8 mouse cellular contexts compared by ENCODE assay signal in the genomic region with DNA sequence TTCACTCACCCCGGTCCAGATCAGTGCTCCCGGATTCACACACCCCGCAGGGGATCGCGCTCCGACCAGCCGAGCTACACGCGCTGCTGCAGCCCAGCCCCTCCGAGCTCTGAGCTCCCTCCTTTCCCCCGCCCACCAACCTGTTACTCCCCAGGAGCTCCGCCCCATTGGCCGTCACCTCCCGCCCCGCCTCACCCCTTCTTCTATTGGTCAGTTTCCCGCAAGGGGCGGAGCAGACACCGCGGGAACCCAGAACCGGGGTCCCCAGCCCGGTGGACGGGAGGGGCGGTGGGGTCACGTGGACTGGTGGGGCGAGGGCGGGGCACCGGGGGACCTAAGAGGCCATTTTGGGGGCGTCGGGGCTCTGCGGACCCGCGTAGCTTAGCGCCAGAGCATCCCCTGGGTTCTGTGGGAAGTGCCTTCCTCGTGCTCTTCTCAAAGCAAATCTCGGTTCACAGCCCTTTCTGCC. TPM values are rescaled to one million over a fixed set of nuclear protein-coding genes. Genes with fewer than 3 reads are reported as not detected.
A peak's percentile ranks its signal among the peaks of the same experiment; 100 is the strongest.
DNase-seq lines count a peak whose midpoint lies in the region; ATAC-seq and TF ChIP-seq lines count a peak whose summit lies in the region.

A gene (minus strand): TSS at position 126 of the 469 bp plus-strand sequence.

- H3K9me3 ChIP-seq in E14TG2a.4 (ENCODE audit: low read length) = peaks cover 9% of the 10 kb centered on the region
- H3K9me3 ChIP-seq in forebrain, embryonic 14.5 days (replicated peaks; ENCODE audit: control insufficient read depth, low read length) = no peaks in the 10 kb centered on the region
- no peaks in the 10 kb centered on the region for H3K9me3 ChIP-seq in liver, embryonic 16.5 days (replicated peaks; ENCODE audit: control insufficient read depth, low read length)
- no peaks in the 10 kb centered on the region for H3K9me3 ChIP-seq in neural tube, embryonic 13.5 days

- H3K27me3 ChIP-seq in E14TG2a.4 (ENCODE audit: insufficient read depth, low read length) = peaks cover 29% of the 10 kb centered on the region
- no peaks in the 10 kb centered on the region for H3K27me3 ChIP-seq in forebrain, embryonic 14.5 days (replicated peaks; ENCODE audit: control insufficient read depth, insufficient read depth, low read length)
- peaks cover 26% of the 10 kb centered on the region for H3K27me3 ChIP-seq in liver, embryonic 16.5 days (ENCODE audit: control insufficient read depth, insufficient read depth, low read depth, low read length)
- H3K27me3 ChIP-seq in neural tube, embryonic 13.5 days = no peaks in the 10 kb centered on the region; the same call in 1 of the 2 replicates

- under 1% methylated on average over 32 of the region's 35 CpGs for WGBS in forebrain, embryonic 14.5 days
- WGBS in large intestine, adult 2 months = under 1% methylated on average over 35 of the region's 35 CpGs
- under 1% methylated on average over 32 of the region's 35 CpGs for WGBS in liver, embryonic 16.5 days (ENCODE audit: insufficient replicate concordance)
- under 1% methylated on average over 35 of the region's 35 CpGs for WGBS in neural tube, embryonic 13.5 days

- peak; percentile 84 for ATAC-seq in cerebellum, adult (ENCODE audit: insufficient number of reproducible peaks, low FRiP score, low TSS enrichment)
- peak; percentile 94 for ATAC-seq in forebrain, embryonic 14.5 days
- peak; percentile 75 for ATAC-seq in liver, embryonic 16.5 days (ENCODE audit: low read depth)
- peak; percentile 93 for ATAC-seq in neural tube, embryonic 13.5 days (ENCODE audit: low read depth)

- peak within 1 kb of the TSS; percentile 80 for H3K27ac ChIP-seq in forebrain, embryonic 14.5 days (ENCODE audit: low read depth, low read length)
- H3K27ac ChIP-seq in liver, embryonic 16.5 days (ENCODE audit: low read length) = 0 out of 2 replicates have a peak within 1 kb of the TSS, but pooled peaks have one; percentile 25
- H3K27ac ChIP-seq in neural tube, embryonic 13.5 days (replicated peaks) = peak within 1 kb of the TSS; percentile 87

- H3K4me3 ChIP-seq in E14TG2a.4 (replicated peaks; ENCODE audit: low read length) = peak within 1 kb of the TSS; percentile 90
- H3K4me3 ChIP-seq in forebrain, embryonic 14.5 days (ENCODE audit: low read depth, low read length) = peak within 1 kb of the TSS; percentile 49
- H3K4me3 ChIP-seq in liver, embryonic 16.5 days (ENCODE audit: low read depth, low read length) = peak within 1 kb of the TSS; percentile 62
- H3K4me3 ChIP-seq in neural tube, embryonic 13.5 days = peak within 1 kb of the TSS; percentile 50

- DNase-seq in forebrain, embryonic 14.5 days (ENCODE audit: low spot score) = peak; percentile 98
- peak; percentile 88 for DNase-seq in heart, postnatal 14 days
- DNase-seq in large intestine, adult 2 months (ENCODE audit: low read depth, low spot score) = no peak
- peak; percentile 85 for DNase-seq in telencephalon, adult 2 months (ENCODE audit: low read depth, low spot score)

- peaks cover 49% of the 10 kb centered on the region for H3K4me1 ChIP-seq in E14TG2a.4 (replicated peaks; ENCODE audit: low read depth, low read length)
- peaks cover 7% of the 10 kb centered on the region; the same call in 1 of the 2 replicates for H3K4me1 ChIP-seq in forebrain, embryonic 14.5 days (ENCODE audit: control insufficient read depth, insufficient read depth, low read length)
- H3K4me1 ChIP-seq in liver, embryonic 16.5 days (ENCODE audit: control insufficient read depth, low read depth, low read length) = peaks cover 6% of the 10 kb centered on the region
- peaks cover 14% of the 10 kb centered on the region; the same call in 1 of the 2 replicates for H3K4me1 ChIP-seq in neural tube, embryonic 13.5 days (replicated peaks)

- H3K4me2 ChIP-seq in forebrain, embryonic 14.5 days (ENCODE audit: low read length) = peak within 1 kb of the TSS; percentile 86
- peak within 1 kb of the TSS; percentile 81 for H3K4me2 ChIP-seq in liver, embryonic 16.5 days (ENCODE audit: low read depth, low read length)
- peak within 1 kb of the TSS; percentile 86 for H3K4me2 ChIP-seq in neural tube, embryonic 13.5 days

- intact Hi-C loops in heart, postnatal 14 days (cut with DNase I) = no loop called here

- no peak for TF ChIP-seq CTCF in E14TG2a.4 (conservative IDR thresholded peaks at IDR 0.05; ENCODE audit: low read length)

- H3K9ac ChIP-seq in forebrain, embryonic 14.5 days (ENCODE audit: low read length) = peak within 1 kb of the TSS; percentile 73
- peak within 1 kb of the TSS; percentile 60 for H3K9ac ChIP-seq in liver, embryonic 16.5 days (ENCODE audit: low read depth, low read length)
- peak within 1 kb of the TSS; percentile 78 for H3K9ac ChIP-seq in neural tube, embryonic 13.5 days

- H3K36me3 ChIP-seq in E14TG2a.4 (ENCODE audit: insufficient read depth, low read length) = no peaks in the 10 kb centered on the region
- no peaks in the 10 kb centered on the region for H3K36me3 ChIP-seq in forebrain, embryonic 14.5 days (ENCODE audit: control insufficient read depth, insufficient read depth, low read length)
- H3K36me3 ChIP-seq in liver, embryonic 16.5 days (ENCODE audit: control insufficient read depth, insufficient read depth) = no peaks in the 10 kb centered on the region
- no peaks in the 10 kb centered on the region for H3K36me3 ChIP-seq in neural tube, embryonic 13.5 days

RNA-seq across cellular contexts. Expression of the gene that starts here (rescaled TPM):
- polyA plus RNA-seq in forebrain, embryonic 14.5 days (2014; fragmentation: Nextera tagmentation; extraction: Ambion mirVana) = 1.9 and 2.9 TPM in 2 replicates
- under 1 TPM; 0.63 to 0.86 TPM for total RNA-seq in heart, postnatal 14 days (2021)
- 30.1 and 35.1 TPM in 2 replicates for polyA plus RNA-seq in large intestine, adult 2 months (2012; rRNA removed)
- 13.0 and 15.6 TPM in 2 replicates for polyA plus RNA-seq in liver, embryonic 16.5 days (2015; fragmentation: Nextera tagmentation; extraction: Ambion mirVana)
- polyA plus RNA-seq in neural tube, embryonic 13.5 days (2015; fragmentation: Nextera tagmentation; extraction: Ambion mirVana) = 5.4 and 6.3 TPM in 2 replicates

Comparison
In these comparisons a context has a peak if more than half of its experiments do, and no peak if none do; other contexts are left out.
1. Peak in DNase-seq in heart, postnatal 14 days; RNA of the gene not detected or under 1 TPM.
2. H3K27ac ChIP-seq: peak in every context shown above with its lines; median percentile 87 in neural tube, embryonic 13.5 days; 80 in forebrain, embryonic 14.5 days; 25 in liver, embryonic 16.5 days.